Mouse (Mus musculus) adrenal gland, postnatal 25 days (tissue): ENCODE measurements around the gene Crtc1. TPM values are rescaled to one million over a fixed set of nuclear protein-coding genes. Genes with fewer than 3 reads are reported as not detected.

ENCODE experiments used
- DNase-seq: peaks from one replicate; pipeline ENCODE4 v3.0.0; 2021; ENCODE audit warnings: mixed read lengths
- total RNA-seq: library from RNA; stranded (reverse); gene quantifications from 2 replicates; pipeline ENCODE4 v1.2.3, GENCODE M21; 2021

Gene Crtc1
- total RNA-seq, 1 experiment from 2014 or later, result 28.8 TPM

GRCm38 (mm10) chr8:70347443-70347842, 91.9 kb downstream of the Crtc1 start:
- DNase-seq, result no peak

- DNase-seq, result no peak
Measured at GRCm38 (mm10) chr8:70344279-70344678, 95.1 kb downstream of the Crtc1 start.

GRCm38 (mm10) chr8:70343696-70344095, 95.7 kb downstream of the Crtc1 start:
- DNase-seq, result peak; percentile 41

GRCm38 (mm10) chr8:70343076-70343475, 96.3 kb downstream of the Crtc1 start:
- DNase-seq, result no peak

GRCm38 (mm10) chr8:70342007-70342406, 97.4 kb downstream of the Crtc1 start:
- DNase-seq, result no peak

GRCm38 (mm10) chr8:70340659-70341058, 98.7 kb downstream of the Crtc1 start:
- DNase-seq, result no peak

- no peak for DNase-seq
Measured at GRCm38 (mm10) chr8:70338931-70339330, 100.4 kb downstream of the Crtc1 start.

- no peak for DNase-seq
Measured at GRCm38 (mm10) chr8:70332878-70333202, 106.5 kb downstream of the Crtc1 start.

Other genes with a start within 250 kb of the Crtc1 start
- 57.7 and 65.6 TPM in 2 replicates for gene Slc25a42, start 227.3 kb downstream of the Crtc1 start, total RNA-seq
- gene Sugp2, start 205.4 kb downstream of the Crtc1 start, total RNA-seq, result 45.2 and 50.7 TPM in 2 replicates
- 11.3 and 20.8 TPM in 2 replicates for gene Armc6, start 205.1 kb downstream of the Crtc1 start, total RNA-seq
- 20.2 and 23.0 TPM in 2 replicates for gene Homer3, start 156.8 kb downstream of the Crtc1 start, total RNA-seq
- 50.1 and 64.7 TPM in 2 replicates for gene Ddx49, start 137.1 kb downstream of the Crtc1 start, total RNA-seq
- 184 and 238 TPM in 2 replicates for gene Cope, start 137.1 kb downstream of the Crtc1 start, total RNA-seq
- gene Cers1, start 123.8 kb downstream of the Crtc1 start, total RNA-seq, result 2.9 and 3.4 TPM in 2 replicates
- gene Gdf1, start 109.8 kb downstream of the Crtc1 start, total RNA-seq, result 2.0 TPM in 1 of 2 replicates, not detected in the other
- 71.3 and 76.9 TPM in 2 replicates for gene Upf1, start 86.3 kb downstream of the Crtc1 start, total RNA-seq
- 0.27 TPM in 1 of 2 replicates, not detected in the other for gene Comp, start 66.0 kb downstream of the Crtc1 start, total RNA-seq
- gene Klhl26, start 37.4 kb upstream of the Crtc1 start, total RNA-seq, result 22.3 and 24.9 TPM in 2 replicates
- gene Tmem59l, start 47.8 kb upstream of the Crtc1 start, total RNA-seq, result 10.1 and 10.2 TPM in 2 replicates
- gene Crlf1, start 53.6 kb upstream of the Crtc1 start, total RNA-seq, result 0.18 TPM in 1 of 2 replicates, not detected in the other
- gene Rex1bd, start 67.2 kb upstream of the Crtc1 start, total RNA-seq, result 141 and 158 TPM in 2 replicates
- 1,380 and 1,587 TPM in 2 replicates for gene Uba52, start 71.2 kb upstream of the Crtc1 start, total RNA-seq
- 361 and 404 TPM in 2 replicates for gene Fkbp8, start 88.1 kb upstream of the Crtc1 start, total RNA-seq
- gene Kxd1, start 88.4 kb upstream of the Crtc1 start, total RNA-seq, result 68.9 and 85.4 TPM in 2 replicates
- gene Ell, start 99.9 kb upstream of the Crtc1 start, total RNA-seq, result 24.3 and 29.8 TPM in 2 replicates
- gene Isyna1, start 154.8 kb upstream of the Crtc1 start, total RNA-seq, result 89.7 and 101 TPM in 2 replicates
- 82.0 and 88.2 TPM in 2 replicates for gene Ssbp4, start 169.3 kb upstream of the Crtc1 start, total RNA-seq
- gene Lrrc25, start 176.6 kb upstream of the Crtc1 start, total RNA-seq, result 1.0 and 2.2 TPM in 2 replicates
- gene Gdf15, start 192.9 kb upstream of the Crtc1 start, total RNA-seq, result 2.2 and 5.7 TPM in 2 replicates
- 98.1 and 129 TPM in 2 replicates for gene Pgpep1, start 220.8 kb upstream of the Crtc1 start, total RNA-seq
- 66.1 and 86.8 TPM in 2 replicates for gene Lsm4, start 233.7 kb upstream of the Crtc1 start, total RNA-seq